Mouse (Mus musculus): ENCODE results near the gene Kdm5a. TPM values are rescaled to one million over a fixed set of nuclear protein-coding genes. Genes with fewer than 3 reads are reported as not detected.

Gene Kdm5a
- total and polyA plus RNA-seq, 3 experiments = 3.4 to 28.8 (median 27.6) TPM

DNA sequence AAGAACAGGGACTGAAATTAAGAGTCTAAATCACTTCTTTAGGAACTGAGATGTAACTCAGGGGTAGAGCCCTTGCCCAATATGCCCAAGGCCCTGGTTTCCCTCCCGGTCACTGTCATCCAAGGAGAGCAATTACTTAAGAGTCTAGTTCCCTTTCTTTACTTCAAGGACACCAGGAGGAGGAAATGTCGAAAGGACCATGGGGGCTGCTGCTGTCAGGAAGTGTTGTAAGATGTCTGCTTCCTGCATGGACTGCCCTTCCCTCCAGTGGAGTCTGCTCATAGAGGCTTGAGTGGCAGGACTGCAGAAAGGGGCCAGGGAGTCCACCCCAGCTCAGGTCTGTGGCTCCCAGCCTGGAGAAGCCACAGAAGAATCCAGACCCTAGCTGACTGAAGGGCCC lies 115.4 kb downstream of the Kdm5a start:
- no peaks in the 10 kb centered on the region for H3K4me1 ChIP-seq (ENCODE audit: control insufficient read depth, insufficient read depth, low read length)
- WGBS = 56% methylated on average over 2 of the region's 2 CpGs
- H3K4me3 ChIP-seq = no peak overlapping the region
- DNase-seq = no peak
- H3K27ac ChIP-seq = no peak overlapping the region
- H3K36me3 ChIP-seq (ENCODE audit: control insufficient read depth, insufficient read depth, low read length) = no peaks in the 10 kb centered on the region
- no peaks in the 10 kb centered on the region for H3K79me2 ChIP-seq (replicated peaks; ENCODE audit: control insufficient read depth, insufficient read depth, low read length)
- no peak for TF ChIP-seq POLR2A (IDR thresholded peaks at IDR 0.05; ENCODE audit: insufficient read depth, low read depth, low read length)
- no peak for TF ChIP-seq CTCF (IDR thresholded peaks at IDR 0.05)
- H3K27me3 ChIP-seq (ENCODE audit: control insufficient read depth, insufficient read depth, low read length) = no peaks in the 10 kb centered on the region
- intact Hi-C loops (cut with DNase I) = no loop called here
- H3K9ac ChIP-seq (ENCODE audit: low read depth, low read length) = no peak overlapping the region

DNA sequence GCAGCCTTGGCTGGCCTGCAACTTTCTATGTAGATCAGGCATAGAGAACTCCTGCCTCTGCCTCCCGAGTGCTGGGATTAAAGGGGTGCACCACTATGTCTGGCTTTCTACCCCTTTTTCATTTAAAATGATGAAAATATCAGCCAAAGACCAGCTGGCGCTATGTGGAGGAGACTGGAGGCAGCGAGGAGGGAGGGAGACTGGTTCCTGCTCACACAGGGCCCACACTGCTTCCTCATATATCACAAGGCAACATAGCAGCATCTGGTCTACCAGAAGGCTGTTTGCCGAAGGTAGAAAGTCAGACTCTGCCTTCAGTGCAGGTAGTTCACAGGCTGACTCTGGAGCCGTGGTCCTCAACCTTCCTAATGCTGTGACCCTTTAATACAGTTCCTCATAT lies 116.4 kb downstream of the Kdm5a start:
- no peaks in the 10 kb centered on the region for H3K36me3 ChIP-seq (ENCODE audit: control insufficient read depth, insufficient read depth, low read length)
- TF ChIP-seq EP300 (IDR thresholded peaks at IDR 0.05; ENCODE audit: insufficient read depth, low read depth, low read length) (no peak), POLR2A (IDR thresholded peaks at IDR 0.05; ENCODE audit: insufficient read depth, low read depth, low read length) (no peak), CTCF (IDR thresholded peaks at IDR 0.05) (no peak)
- intact Hi-C loops (cut with DNase I) = loop anchor here (5.0 kb wide), 1 partner anchor 43 kb away; no protein-coding TSS in a partner anchor
- no peak overlapping the region for H3K4me3 ChIP-seq
- no peak overlapping the region for H3K9ac ChIP-seq (ENCODE audit: low read depth, low read length)
- H3K27ac ChIP-seq = no peak overlapping the region
- WGBS = 94% methylated on average over 5 of the region's 5 CpGs
- H3K4me1 ChIP-seq (ENCODE audit: control insufficient read depth, insufficient read depth, low read length) = no peaks in the 10 kb centered on the region
- no peak for DNase-seq
- no peaks in the 10 kb centered on the region for H3K27me3 ChIP-seq (ENCODE audit: control insufficient read depth, insufficient read depth, low read length)
- no peaks in the 10 kb centered on the region for H3K79me2 ChIP-seq (replicated peaks; ENCODE audit: control insufficient read depth, insufficient read depth, low read length)

DNA sequence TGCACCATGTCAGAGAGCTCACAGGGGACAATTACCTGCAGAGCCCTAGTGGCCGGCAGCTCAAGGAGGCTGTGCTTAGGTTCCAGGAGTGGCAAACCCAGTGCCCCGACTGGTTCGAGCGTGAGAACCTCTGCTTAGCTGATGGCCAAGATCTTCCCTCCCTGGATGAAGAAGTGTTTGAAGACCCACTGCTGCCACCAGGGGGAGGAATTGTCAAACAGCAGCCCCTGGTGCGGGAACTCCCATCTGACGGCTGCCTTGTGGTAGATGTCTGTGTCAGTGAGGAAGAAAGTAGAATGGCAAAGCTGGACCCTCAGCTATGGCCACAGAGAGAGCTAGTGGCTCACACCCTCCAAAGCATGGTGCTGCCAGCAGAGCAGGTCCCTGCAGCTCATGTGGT lies 117.6 kb downstream of the Kdm5a start:
- intact Hi-C loops (cut with DNase I) = loop anchor here (5.0 kb wide), 1 partner anchor 44 kb away; no protein-coding TSS in a partner anchor
- WGBS = 91% methylated on average over 6 of the region's 6 CpGs
- H3K27ac ChIP-seq = no peak overlapping the region
- no peak overlapping the region for H3K9ac ChIP-seq (ENCODE audit: low read depth, low read length)
- no peak for DNase-seq
- H3K4me1 ChIP-seq (ENCODE audit: control insufficient read depth, insufficient read depth, low read length) = no peaks in the 10 kb centered on the region
- no peaks in the 10 kb centered on the region for H3K27me3 ChIP-seq (ENCODE audit: control insufficient read depth, insufficient read depth, low read length)
- H3K36me3 ChIP-seq (ENCODE audit: control insufficient read depth, insufficient read depth, low read length) = no peaks in the 10 kb centered on the region
- H3K4me3 ChIP-seq = no peak overlapping the region
- no peaks in the 10 kb centered on the region for H3K79me2 ChIP-seq (replicated peaks; ENCODE audit: control insufficient read depth, insufficient read depth, low read length)
- TF ChIP-seq EP300 (IDR thresholded peaks at IDR 0.05; ENCODE audit: insufficient read depth, low read depth, low read length) = no peak
- TF ChIP-seq POLR2A (IDR thresholded peaks at IDR 0.05; ENCODE audit: insufficient read depth, low read depth, low read length) = no peak
- peak; percentile 40 for TF ChIP-seq CTCF (IDR thresholded peaks at IDR 0.05)

DNA sequence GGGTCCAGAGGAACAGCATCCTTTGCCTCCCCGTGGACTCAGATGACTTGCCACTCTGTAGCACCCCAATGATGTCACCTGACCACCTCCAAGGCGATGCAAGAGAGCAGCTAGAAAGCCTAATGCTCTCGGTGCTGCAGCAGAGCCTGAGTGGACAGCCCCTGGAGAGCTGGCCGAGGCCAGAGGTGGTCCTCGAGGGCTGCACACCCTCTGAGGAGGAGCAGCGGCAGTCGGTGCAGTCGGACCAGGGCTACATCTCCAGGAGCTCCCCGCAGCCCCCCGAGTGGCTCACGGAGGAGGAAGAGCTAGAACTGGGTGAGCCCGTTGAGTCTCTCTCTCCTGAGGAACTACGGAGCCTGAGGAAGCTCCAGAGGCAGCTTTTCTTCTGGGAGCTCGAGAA lies 118.1 kb downstream of the Kdm5a start:
- 93% methylated on average over 14 of the region's 14 CpGs for WGBS
- no peak for DNase-seq
- H3K4me1 ChIP-seq (ENCODE audit: control insufficient read depth, insufficient read depth, low read length) = no peaks in the 10 kb centered on the region
- TF ChIP-seq EP300 (IDR thresholded peaks at IDR 0.05; ENCODE audit: insufficient read depth, low read depth, low read length) (no peak), CTCF (IDR thresholded peaks at IDR 0.05) (no peak), POLR2A (IDR thresholded peaks at IDR 0.05; ENCODE audit: insufficient read depth, low read depth, low read length) (no peak)
- H3K27ac ChIP-seq = no peak overlapping the region
- H3K4me3 ChIP-seq = no peak overlapping the region
- intact Hi-C loops (cut with DNase I) = loop anchor here (5.0 kb wide), 1 partner anchor 45 kb away; no protein-coding TSS in a partner anchor
- no peaks in the 10 kb centered on the region for H3K27me3 ChIP-seq (ENCODE audit: control insufficient read depth, insufficient read depth, low read length)
- H3K36me3 ChIP-seq (ENCODE audit: control insufficient read depth, insufficient read depth, low read length) = no peaks in the 10 kb centered on the region
- H3K9ac ChIP-seq (ENCODE audit: low read depth, low read length) = no peak overlapping the region
- no peaks in the 10 kb centered on the region for H3K79me2 ChIP-seq (replicated peaks; ENCODE audit: control insufficient read depth, insufficient read depth, low read length)

DNA sequence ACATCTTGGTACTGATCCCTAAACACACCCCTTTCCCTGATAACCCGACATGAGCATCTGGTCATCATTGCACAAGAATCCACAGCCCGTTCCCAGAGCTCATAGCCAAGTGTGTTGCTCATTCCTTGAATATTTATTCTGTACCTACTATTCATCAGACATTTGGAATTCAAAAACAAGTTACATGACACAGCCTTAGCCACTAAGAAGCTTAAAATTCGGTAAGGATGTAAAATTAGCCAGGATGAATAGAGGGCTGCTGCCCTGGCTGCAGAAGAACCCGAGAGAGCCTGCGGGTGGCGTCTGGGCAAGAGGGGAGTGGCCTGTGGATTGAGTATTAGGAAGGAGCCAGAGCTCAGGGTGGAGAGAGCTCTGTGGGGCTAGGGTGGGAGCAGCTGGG lies 118.8 kb downstream of the Kdm5a start:
- Histone ChIP-seq H3K27me3 (ENCODE audit: control insufficient read depth, insufficient read depth, low read length) (no peaks in the 10 kb centered on the region), H3K27ac (no peak overlapping the region), H3K79me2 (replicated peaks; ENCODE audit: control insufficient read depth, insufficient read depth, low read length) (no peaks in the 10 kb centered on the region), H3K4me1 (ENCODE audit: control insufficient read depth, insufficient read depth, low read length) (no peaks in the 10 kb centered on the region), H3K9ac (ENCODE audit: low read depth, low read length) (no peak overlapping the region), H3K4me3 (no peak overlapping the region), H3K36me3 (ENCODE audit: control insufficient read depth, insufficient read depth, low read length) (no peaks in the 10 kb centered on the region)
- no peak for DNase-seq
- intact Hi-C loops (cut with DNase I) = loop anchor here (5.0 kb wide), 1 partner anchor 45 kb away; no protein-coding TSS in a partner anchor
- TF ChIP-seq CTCF (IDR thresholded peaks at IDR 0.05) = no peak
- no peak for TF ChIP-seq EP300 (IDR thresholded peaks at IDR 0.05; ENCODE audit: insufficient read depth, low read depth, low read length)
- no peak for TF ChIP-seq POLR2A (IDR thresholded peaks at IDR 0.05; ENCODE audit: insufficient read depth, low read depth, low read length)
- WGBS = 40% methylated on average over 6 of the region's 6 CpGs

DNA sequence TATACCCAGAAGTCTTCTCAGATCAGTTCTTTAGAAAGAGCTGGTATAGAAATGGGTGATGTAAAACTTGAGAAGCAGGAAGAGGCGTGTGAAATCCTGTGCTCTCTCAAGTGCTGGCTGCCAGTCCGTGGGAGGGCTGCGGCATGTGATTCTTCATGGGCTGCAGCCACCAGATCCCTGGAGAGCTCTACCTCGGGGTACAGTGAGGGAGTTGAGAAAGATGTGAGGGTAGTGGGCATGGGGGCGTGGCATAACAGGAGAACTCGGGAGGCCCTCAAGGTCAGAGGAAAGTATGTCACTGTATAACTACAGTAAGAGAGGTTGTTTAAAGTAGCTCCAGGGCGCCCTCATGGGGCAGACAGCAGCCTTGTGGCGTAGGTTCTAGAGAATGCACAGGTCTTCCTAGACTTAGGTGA lies 119.3 kb downstream of the Kdm5a start:
- intact Hi-C loops (cut with DNase I) = loop anchor here (5.0 kb wide), 1 partner anchor 46 kb away; no protein-coding TSS in a partner anchor
- Histone ChIP-seq H3K27ac (no peak overlapping the region), H3K4me1 (ENCODE audit: control insufficient read depth, insufficient read depth, low read length) (no peaks in the 10 kb centered on the region), H3K79me2 (replicated peaks; ENCODE audit: control insufficient read depth, insufficient read depth, low read length) (no peaks in the 10 kb centered on the region), H3K9ac (ENCODE audit: low read depth, low read length) (no peak overlapping the region), H3K27me3 (ENCODE audit: control insufficient read depth, insufficient read depth, low read length) (no peaks in the 10 kb centered on the region), H3K4me3 (no peak overlapping the region), H3K36me3 (ENCODE audit: control insufficient read depth, insufficient read depth, low read length) (no peaks in the 10 kb centered on the region)
- TF ChIP-seq CTCF (IDR thresholded peaks at IDR 0.05) (peak; percentile 74), POLR2A (IDR thresholded peaks at IDR 0.05; ENCODE audit: insufficient read depth, low read depth, low read length) (no peak)
- WGBS = 19% methylated on average over 8 of the region's 8 CpGs
- DNase-seq = peak in 1 of 2 experiments; percentile 61
